9 mouse cellular contexts compared by ENCODE assay signal in genomic region chr12:69814272-69814671, GRCm38 (mm10). TPM values are rescaled to one million over a fixed set of nuclear protein-coding genes. Genes with fewer than 3 reads are reported as not detected.
DNase-seq lines count a peak whose midpoint lies in the region; ATAC-seq lines count a peak whose summit lies in the region.
"Had no signal": no experiment of that assay in that cellular context is flagged by ENCODE, and none has a peak within 500 bp of the region (broad histone marks: within the 10 kb centered on the region; RNA-seq: fewer than 3 reads in every experiment).

No protein-coding gene starts in this region.

- no peak overlapping the region for H3K4me3 ChIP-seq in kidney, embryonic 15.5 days (replicated peaks)
- no peak overlapping the region for H3K4me3 ChIP-seq in liver, embryonic 13.5 days (replicated peaks)
- H3K4me3 ChIP-seq: myocyte had no signal

- no peaks in the 10 kb centered on the region for H3K27me3 ChIP-seq in kidney, embryonic 15.5 days
- no peaks in the 10 kb centered on the region for H3K27me3 ChIP-seq in liver, embryonic 13.5 days

- no peak for DNase-seq in kidney, adult 11 months
- peak; percentile 83 for DNase-seq in adrenal gland, adult 2 months
- peak; percentile 28 for DNase-seq in gastrocnemius, postnatal 14 days
- DNase-seq in liver, embryonic 13.5 days: no peak
- no peak for DNase-seq in thymus, postnatal 0 days (ENCODE audit: low spot score)

- 33% methylated on average over 6 of the region's 6 CpGs for WGBS in kidney, embryonic 15.5 days
- 80% methylated on average over 6 of the region's 6 CpGs for WGBS in liver, embryonic 13.5 days (ENCODE audit: insufficient replicate concordance)

- no peak for ATAC-seq in kidney, embryonic 15.5 days (replicated peaks; ENCODE audit: low FRiP score)
- no peak for ATAC-seq in liver, embryonic 13.5 days (ENCODE audit: low read depth)
- no peak for ATAC-seq in granulocyte monocyte progenitor cell, adult 5-6 weeks (replicated peaks; ENCODE audit: poor library complexity, severe bottlenecking)
- ATAC-seq in erythroid progenitor cell, adult 5-6 weeks (replicated peaks; ENCODE audit: low FRiP score, poor library complexity, severe bottlenecking): no peak

- peak overlapping the region; percentile 24; the same call in 1 of the 2 replicates for H3K27ac ChIP-seq in kidney, embryonic 15.5 days
- peak overlapping the region; percentile 47; the same call in 1 of the 2 replicates for H3K27ac ChIP-seq in liver, embryonic 13.5 days

- intact Hi-C loops in gastrocnemius, postnatal 14 days (cut with DNase I; ENCODE audit: low total_unique reads): no loop called here

- H3K4me2 ChIP-seq in kidney, embryonic 15.5 days: no peak overlapping the region
- no peak overlapping the region for H3K4me2 ChIP-seq in liver, embryonic 13.5 days

- H3K9me3 ChIP-seq in kidney, embryonic 15.5 days (replicated peaks): no peaks in the 10 kb centered on the region
- H3K9me3 ChIP-seq in liver, embryonic 13.5 days (replicated peaks): no peaks in the 10 kb centered on the region

- H3K36me3 ChIP-seq in kidney, embryonic 15.5 days: peaks cover 86% of the 10 kb centered on the region
- peaks cover 89% of the 10 kb centered on the region for H3K36me3 ChIP-seq in liver, embryonic 13.5 days

- H3K4me1 ChIP-seq in kidney, embryonic 15.5 days: peaks cover 4% of the 10 kb centered on the region; the same call in 1 of the 2 replicates
- H3K4me1 ChIP-seq in liver, embryonic 13.5 days (replicated peaks): peaks cover 12% of the 10 kb centered on the region; the same call in 1 of the 2 replicates

- no peak overlapping the region for H3K9ac ChIP-seq in kidney, embryonic 15.5 days
- no peak overlapping the region for H3K9ac ChIP-seq in liver, embryonic 13.5 days

RNA-seq across cellular contexts. Expression of gene Cdkl1, which starts 23.2 kb away (rescaled TPM):
- 21.4 and 24.7 TPM in 2 replicates for polyA plus RNA-seq in kidney, embryonic 15.5 days (2015; fragmentation: Nextera tagmentation; extraction: Ambion mirVana)
- 1 to 10 TPM; 1.3 to 2.6 TPM for total RNA-seq in adrenal gland, adult 2 months (2021)
- polyA plus RNA-seq in adrenal gland, adult 2 months (2012; rRNA removed): 0.27 and 0.42 TPM in 2 replicates
- total RNA-seq in gastrocnemius, postnatal 14 days (2021): under 1 TPM; 0.72 to 0.84 TPM
- polyA plus RNA-seq in liver, embryonic 13.5 days (2015; fragmentation: Nextera tagmentation; extraction: Ambion mirVana): 1.3 and 1.8 TPM in 2 replicates
- total RNA-seq in granulocyte monocyte progenitor cell, adult 5-6 weeks (2014; fragmentation: Nextera tagmentation): not detected in 2 replicates
- total RNA-seq in granulocyte monocyte progenitor cell, adult 5-6 weeks (2017): not detected in 2 replicates
- total RNA-seq in erythroid progenitor cell, adult 5-6 weeks (2015; ENCODE audit: low replicate concordance): 8.0 and 15.9 TPM in 2 replicates
- 11.2 and 36.3 TPM in 2 replicates for total RNA-seq in erythroid progenitor cell, adult 5-6 weeks (2017; ENCODE audit: low replicate concordance)
- 4.2 and 7.8 TPM in 2 replicates for polyA plus RNA-seq in thymus, postnatal 0 days (2015; fragmentation: Nextera tagmentation; extraction: Ambion mirVana)

Comparison
In these comparisons a context has a peak if more than half of its experiments do, and no peak if none do; other contexts are left out.
1. DNase-seq: peak in adrenal gland, adult 2 months (single experiment) and gastrocnemius, postnatal 14 days (single experiment); none in kidney, adult 11 months (single experiment), liver, embryonic 13.5 days (single experiment) and thymus, postnatal 0 days (single experiment).